Mouse (Mus musculus): ENCODE results near the gene Mapk6. TPM values are rescaled to one million over a fixed set of nuclear protein-coding genes. Genes with fewer than 3 reads are reported as not detected.

The Mapk6 gene
- polyA plus RNA-seq, 1 experiment, result 25.2 TPM

DNA sequence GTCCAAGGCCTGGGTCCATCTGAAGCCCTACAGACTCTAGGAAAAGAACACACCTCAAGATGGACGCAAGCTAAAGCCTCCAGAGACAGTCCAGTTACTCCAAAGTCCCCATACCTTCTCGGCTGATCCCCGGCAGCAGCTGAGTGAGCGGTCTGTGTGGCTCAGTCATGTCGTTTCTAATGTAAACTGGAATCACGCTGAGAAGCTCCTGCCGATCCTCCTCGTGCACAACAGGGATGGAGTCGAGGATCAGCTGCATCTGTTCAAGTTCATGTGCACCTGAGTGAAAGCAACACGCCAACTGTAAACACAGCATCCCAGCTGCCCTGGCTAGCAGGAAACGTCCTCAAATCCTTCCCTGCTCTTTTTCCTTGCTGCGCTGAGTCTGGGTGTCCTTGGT lies 16.6 kb downstream of the Mapk6 start:
- no peak overlapping the region for H3K4me3 ChIP-seq (replicated peaks; ENCODE audit: extremely low read depth, low read depth, low read length)
- 76% methylated on average over 12 of the region's 12 CpGs for WGBS
- H3K4me1 ChIP-seq (ENCODE audit: control insufficient read depth, insufficient read depth, low read length), result no peaks in the 10 kb centered on the region
- TF ChIP-seq POLR2A (IDR thresholded peaks at IDR 0.05; ENCODE audit: borderline replicate concordance, extremely low read depth, low read depth, low read length), result no peak
- no peak for TF ChIP-seq CTCF (IDR thresholded peaks at IDR 0.05; ENCODE audit: insufficient read depth, low read length)
- DNase-seq, result no peak

DNA sequence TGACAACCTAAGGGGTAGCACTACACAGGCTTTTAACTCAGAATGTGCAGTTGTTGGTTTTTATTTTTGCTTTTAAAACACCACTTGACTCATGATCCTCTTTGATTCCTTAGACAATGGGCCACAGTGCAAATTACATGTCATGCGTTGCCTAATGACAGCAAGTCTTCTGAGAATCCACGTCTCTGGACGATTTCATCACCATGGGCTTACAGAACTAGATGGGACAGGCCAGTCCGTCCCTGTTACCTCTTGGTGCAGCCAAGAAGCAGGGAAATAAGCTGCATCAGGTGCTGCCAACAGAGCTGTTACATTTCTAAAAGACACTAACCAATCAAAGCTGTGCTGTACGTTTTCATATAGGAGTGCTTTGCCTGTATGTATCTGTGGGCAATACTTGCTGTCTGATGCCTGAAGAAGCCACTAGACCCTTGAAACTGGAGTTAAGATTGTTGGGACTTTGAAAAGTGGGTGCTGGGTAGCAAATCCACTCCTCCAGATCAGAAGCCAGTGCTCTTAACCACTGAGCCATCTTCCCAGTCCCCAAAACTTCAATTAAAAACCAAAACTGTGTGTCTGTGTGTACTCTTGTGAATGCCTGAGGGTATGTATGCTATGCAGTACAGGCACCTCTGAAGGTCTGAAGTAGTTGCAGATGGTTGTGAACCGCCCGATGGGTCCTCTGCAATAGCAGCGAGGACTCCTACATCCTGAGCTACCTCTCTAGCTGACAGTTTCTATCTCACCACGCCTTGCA lies 24.4 kb downstream of the Mapk6 start:
- WGBS, result 76% methylated on average over 9 of the region's 9 CpGs
- no peak overlapping the region for H3K4me3 ChIP-seq (replicated peaks; ENCODE audit: extremely low read depth, low read depth, low read length)
- H3K4me1 ChIP-seq (ENCODE audit: control insufficient read depth, insufficient read depth, low read length), result no peaks in the 10 kb centered on the region
- TF ChIP-seq CTCF (IDR thresholded peaks at IDR 0.05; ENCODE audit: insufficient read depth, low read length) (no peak), POLR2A (IDR thresholded peaks at IDR 0.05; ENCODE audit: borderline replicate concordance, extremely low read depth, low read depth, low read length) (no peak)
- no peak for DNase-seq

DNA sequence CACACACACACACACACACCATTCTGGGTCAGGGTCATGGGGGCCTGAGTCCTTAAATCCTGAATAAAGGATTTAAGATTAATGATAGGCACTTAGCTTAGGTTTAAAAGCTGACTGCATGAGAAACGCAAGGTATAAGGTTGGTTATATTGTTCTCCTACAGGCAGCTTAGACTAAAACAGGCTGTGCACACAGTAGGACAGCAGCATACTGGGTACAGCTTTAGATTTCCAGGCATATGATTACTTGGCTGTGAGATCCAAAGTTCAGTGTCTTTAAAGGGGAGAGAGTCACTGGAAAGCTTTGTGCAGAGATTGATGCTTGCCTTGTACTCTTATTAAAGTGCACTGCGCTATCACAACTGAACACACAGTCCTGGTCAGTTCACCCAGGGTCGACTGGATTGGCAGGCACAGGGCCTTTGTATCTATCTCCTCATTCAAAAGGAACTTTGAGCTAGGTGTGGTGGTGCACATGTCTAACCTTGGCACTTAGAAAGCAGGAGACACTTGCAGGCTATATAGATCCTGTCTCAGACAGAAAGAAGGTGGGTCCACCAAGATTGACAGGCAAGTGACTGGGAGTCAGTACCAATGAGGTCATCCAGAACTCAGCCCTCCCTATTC lies 25.4 kb downstream of the Mapk6 start:
- no peaks in the 10 kb centered on the region for H3K4me1 ChIP-seq (ENCODE audit: control insufficient read depth, insufficient read depth, low read length)
- WGBS, result 82% methylated on average over 3 of the region's 3 CpGs
- DNase-seq, result no peak
- H3K4me3 ChIP-seq (replicated peaks; ENCODE audit: extremely low read depth, low read depth, low read length), result no peak overlapping the region
- TF ChIP-seq CTCF (IDR thresholded peaks at IDR 0.05; ENCODE audit: insufficient read depth, low read length) (no peak), POLR2A (IDR thresholded peaks at IDR 0.05; ENCODE audit: borderline replicate concordance, extremely low read depth, low read depth, low read length) (no peak)

DNA sequence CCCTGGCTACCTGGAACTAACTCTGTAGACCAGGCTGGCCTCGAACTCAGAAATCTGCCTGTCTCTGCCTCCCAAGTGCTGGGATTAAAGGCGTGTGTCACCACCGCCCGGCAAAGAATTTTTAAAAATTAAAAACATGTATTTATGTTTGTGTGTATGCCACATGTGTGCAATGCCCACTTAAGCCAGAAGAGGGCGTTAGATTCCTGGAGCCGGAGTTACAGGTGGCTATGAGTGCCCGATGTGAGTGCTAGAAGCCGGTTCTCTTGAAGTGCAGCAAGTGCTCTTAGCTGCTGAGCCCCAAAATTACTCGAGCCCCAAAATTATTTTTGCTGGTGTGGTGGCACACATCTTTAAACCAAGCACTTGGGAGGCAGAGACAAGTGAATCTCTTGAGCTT lies 26.0 kb downstream of the Mapk6 start:
- 80% methylated on average over 9 of the region's 9 CpGs for WGBS
- H3K4me1 ChIP-seq (ENCODE audit: control insufficient read depth, insufficient read depth, low read length), result no peaks in the 10 kb centered on the region
- no peak overlapping the region for H3K4me3 ChIP-seq (replicated peaks; ENCODE audit: extremely low read depth, low read depth, low read length)
- 0 out of 2 replicates have a peak, but pooled peaks have one; percentile 24 for TF ChIP-seq CTCF (IDR thresholded peaks at IDR 0.05; ENCODE audit: insufficient read depth, low read length)
- TF ChIP-seq POLR2A (IDR thresholded peaks at IDR 0.05; ENCODE audit: borderline replicate concordance, extremely low read depth, low read depth, low read length), result no peak
- DNase-seq, result no peak

DNA sequence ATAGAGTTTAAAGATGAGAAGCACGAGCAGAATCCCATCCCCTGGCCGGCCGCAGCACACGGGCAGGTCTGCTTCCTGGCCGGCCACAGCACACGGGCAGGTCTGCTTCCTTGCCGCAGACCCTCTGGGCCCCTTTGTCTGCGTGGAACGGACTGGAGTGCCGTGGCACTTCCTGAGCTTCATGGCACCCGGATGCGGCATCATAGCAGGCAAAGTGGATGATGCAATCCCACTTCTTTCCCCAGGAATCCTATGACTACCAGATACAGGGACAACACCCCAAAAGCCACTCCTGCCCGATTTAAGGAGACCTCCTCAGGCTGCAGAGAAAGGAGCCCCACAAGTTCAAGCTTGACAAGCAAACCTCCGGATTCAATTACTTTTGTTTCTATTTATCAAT lies 27.0 kb downstream of the Mapk6 start:
- H3K4me1 ChIP-seq (ENCODE audit: control insufficient read depth, insufficient read depth, low read length), result no peaks in the 10 kb centered on the region
- 77% methylated on average over 14 of the region's 14 CpGs for WGBS
- H3K4me3 ChIP-seq (replicated peaks; ENCODE audit: extremely low read depth, low read depth, low read length), result no peak overlapping the region
- TF ChIP-seq CTCF (IDR thresholded peaks at IDR 0.05; ENCODE audit: insufficient read depth, low read length) (no peak), POLR2A (IDR thresholded peaks at IDR 0.05; ENCODE audit: borderline replicate concordance, extremely low read depth, low read depth, low read length) (no peak)
- DNase-seq, result no peak

DNA sequence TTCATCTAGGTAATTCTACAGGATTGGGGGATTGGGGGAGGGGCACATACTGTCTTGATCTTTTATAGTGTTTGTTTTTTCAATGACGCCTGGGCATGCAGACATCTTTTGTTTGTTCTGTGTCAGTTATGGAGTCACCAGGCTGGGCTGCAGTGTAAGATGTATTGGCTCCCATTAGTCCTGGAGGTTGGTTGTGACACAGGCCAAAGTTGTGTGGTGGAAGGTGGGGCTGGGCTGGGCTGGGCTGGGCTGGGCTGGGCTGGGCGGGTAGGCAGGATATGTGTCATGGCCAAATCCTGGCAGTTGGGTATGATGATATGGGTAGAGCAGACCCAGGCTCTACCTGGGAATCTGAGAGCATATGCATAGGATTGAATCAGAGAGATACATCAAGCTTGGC lies 31.0 kb downstream of the Mapk6 start:
- TF ChIP-seq CTCF (IDR thresholded peaks at IDR 0.05; ENCODE audit: insufficient read depth, low read length) (no peak), POLR2A (IDR thresholded peaks at IDR 0.05; ENCODE audit: borderline replicate concordance, extremely low read depth, low read depth, low read length) (no peak)
- 61% methylated on average over 2 of the region's 2 CpGs for WGBS
- no peak for DNase-seq
- H3K4me1 ChIP-seq (ENCODE audit: control insufficient read depth, insufficient read depth, low read length), result no peaks in the 10 kb centered on the region
- no peak overlapping the region for H3K4me3 ChIP-seq (replicated peaks; ENCODE audit: extremely low read depth, low read depth, low read length)

DNA sequence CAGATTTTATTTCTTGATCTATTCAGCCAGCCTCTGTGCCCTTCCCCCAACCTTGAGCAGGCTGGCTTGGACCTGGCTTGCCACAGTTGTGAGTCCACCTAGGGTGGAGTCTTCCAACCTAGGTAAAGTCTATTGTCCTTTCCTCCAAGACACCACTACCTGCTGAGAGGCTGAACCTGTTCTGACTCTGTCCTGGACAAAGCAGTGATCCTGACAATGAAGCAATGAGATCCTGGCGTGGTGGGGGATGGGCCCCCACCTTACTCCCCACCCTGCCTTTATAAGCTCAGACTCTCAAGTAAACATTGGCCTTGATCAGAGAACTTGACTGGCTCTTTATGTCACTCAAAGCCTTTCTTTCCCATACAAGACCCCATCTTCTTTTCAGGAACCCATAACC lies 33.4 kb downstream of the Mapk6 start:
- WGBS, result 61% methylated on average over 1 of the region's 1 CpGs
- TF ChIP-seq POLR2A (IDR thresholded peaks at IDR 0.05; ENCODE audit: borderline replicate concordance, extremely low read depth, low read depth, low read length) (no peak), CTCF (IDR thresholded peaks at IDR 0.05; ENCODE audit: insufficient read depth, low read length) (no peak)

DNA sequence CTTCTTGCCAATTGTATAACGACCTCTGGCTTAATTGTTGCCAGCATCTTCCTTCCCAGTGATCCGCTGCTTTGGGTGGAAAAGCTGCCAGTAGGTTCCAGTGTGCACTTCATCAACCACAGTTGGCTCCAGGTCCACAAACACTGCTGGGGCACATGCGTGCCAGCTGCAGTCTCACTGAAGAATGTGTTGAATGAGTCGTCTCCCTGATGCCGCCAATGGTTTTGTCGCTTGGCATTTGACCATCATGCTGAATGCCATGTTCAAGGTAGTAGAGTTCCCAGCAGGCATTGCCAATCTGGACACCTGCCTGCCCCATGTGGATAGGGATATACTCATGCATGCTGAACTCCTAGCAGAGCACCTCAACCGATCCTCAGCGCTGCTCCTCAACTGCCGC lies 34.2 kb downstream of the Mapk6 start:
- DNase-seq, result no peak
- Histone ChIP-seq H3K4me1 (ENCODE audit: control insufficient read depth, insufficient read depth, low read length) (no peaks in the 10 kb centered on the region), H3K4me3 (replicated peaks; ENCODE audit: extremely low read depth, low read depth, low read length) (no peak overlapping the region)
- WGBS, result 88% methylated on average over 9 of the region's 9 CpGs
- TF ChIP-seq POLR2A (IDR thresholded peaks at IDR 0.05; ENCODE audit: borderline replicate concordance, extremely low read depth, low read depth, low read length), result no peak
- TF ChIP-seq CTCF (IDR thresholded peaks at IDR 0.05; ENCODE audit: insufficient read depth, low read length), result no peak

More for the DNA sequence above, 33.4 kb downstream of the Mapk6 start:
- DNase-seq, result no peak
- no peak overlapping the region for H3K4me3 ChIP-seq (replicated peaks; ENCODE audit: extremely low read depth, low read depth, low read length)
- H3K4me1 ChIP-seq (ENCODE audit: control insufficient read depth, insufficient read depth, low read length), result no peaks in the 10 kb centered on the region

DNA sequence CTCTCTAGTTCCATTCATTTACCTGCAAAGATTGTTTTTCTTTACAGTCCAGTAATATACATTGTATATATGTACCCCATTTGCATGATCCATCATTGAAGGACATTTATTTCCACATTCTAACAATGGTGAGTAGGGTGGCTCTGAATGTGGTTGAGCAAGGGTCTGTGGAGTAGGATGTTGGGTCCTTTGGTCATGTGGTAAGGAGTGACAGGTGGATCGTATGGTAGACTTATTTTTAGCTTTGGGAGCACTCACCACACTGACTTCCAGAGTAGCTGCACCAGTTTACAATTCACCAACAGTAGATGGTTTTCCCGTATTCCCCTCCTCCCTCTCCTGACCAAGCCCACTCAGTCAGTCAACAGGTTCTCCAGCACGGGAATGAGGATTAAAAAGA lies 41.0 kb downstream of the Mapk6 start:
- no peak for DNase-seq
- H3K4me1 ChIP-seq (ENCODE audit: control insufficient read depth, insufficient read depth, low read length), result no peaks in the 10 kb centered on the region
- no peak overlapping the region for H3K4me3 ChIP-seq (replicated peaks; ENCODE audit: extremely low read depth, low read depth, low read length)
- WGBS, result 70% methylated on average over 3 of the region's 3 CpGs
- TF ChIP-seq CTCF (IDR thresholded peaks at IDR 0.05; ENCODE audit: insufficient read depth, low read length), result no peak
- no peak for TF ChIP-seq POLR2A (IDR thresholded peaks at IDR 0.05; ENCODE audit: borderline replicate concordance, extremely low read depth, low read depth, low read length)

DNA sequence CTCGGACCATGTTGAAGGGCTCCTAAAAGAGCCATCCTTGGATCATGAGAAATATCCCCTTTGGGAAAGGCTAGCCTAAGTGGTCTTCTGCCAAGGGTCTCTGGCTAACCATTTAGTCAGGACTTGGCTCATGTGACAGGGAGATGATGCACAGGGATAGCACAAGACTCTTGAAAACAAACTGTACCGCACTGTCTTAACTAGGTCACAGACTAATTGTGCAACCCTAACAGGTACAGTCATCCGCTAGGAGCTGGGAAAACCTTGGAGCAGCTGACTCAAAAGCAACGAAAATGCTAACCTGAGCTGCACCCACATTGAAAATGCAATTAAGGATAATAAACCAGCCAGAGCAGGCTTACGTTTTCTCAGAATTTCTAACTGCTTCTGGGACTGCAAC lies 43.6 kb downstream of the Mapk6 start:
- Histone ChIP-seq H3K4me3 (replicated peaks; ENCODE audit: extremely low read depth, low read depth, low read length) (no peak overlapping the region), H3K4me1 (ENCODE audit: control insufficient read depth, insufficient read depth, low read length) (no peaks in the 10 kb centered on the region)
- no peak for DNase-seq
- 62% methylated on average over 5 of the region's 5 CpGs for WGBS
- no peak for TF ChIP-seq POLR2A (IDR thresholded peaks at IDR 0.05; ENCODE audit: borderline replicate concordance, extremely low read depth, low read depth, low read length)
- no peak for TF ChIP-seq CTCF (IDR thresholded peaks at IDR 0.05; ENCODE audit: insufficient read depth, low read length)

Data from lung, adult 2 months (tissue).